Mouse (Mus musculus): Measurements from ENCODE around the gene Tead3. TPM values are rescaled to one million over a fixed set of nuclear protein-coding genes. Genes with fewer than 3 reads are reported as not detected.

Gene Tead3
- polyA plus RNA-seq, 1 experiment from 2014 or later = 9.7 TPM

GRCm38 (mm10) chr17:28345882-28346281 is 4.7 kb downstream of the Tead3 start:
- Histone ChIP-seq H3K4me3 (ENCODE audit: low read depth, low read length) (no peak overlapping the region), H3K27ac (ENCODE audit: low read length) (peak overlapping the region; percentile 83), H3K27me3 (replicated peaks; ENCODE audit: insufficient read depth, low read length) (no peaks in the 10 kb centered on the region), H3K4me2 (replicated peaks; ENCODE audit: low read depth, low read length) (peak overlapping the region; percentile 46), H3K4me1 (ENCODE audit: insufficient read depth, low read depth, low read length) (peaks cover 36% of the 10 kb centered on the region; the same call in 1 of the 2 replicates), H3K9ac (replicated peaks; ENCODE audit: low read depth) (peak overlapping the region; percentile 19; the same call in 1 of the 2 replicates), H3K9me3 (ENCODE audit: low read length) (no peaks in the 10 kb centered on the region), H3K36me3 (ENCODE audit: insufficient read depth, low read length) (no peaks in the 10 kb centered on the region)
- ATAC-seq = peak; percentile 8
- peak; percentile 77 for DNase-seq (ENCODE audit: low spot score)
- TF ChIP-seq CTCF (IDR thresholded peaks at IDR 0.05) (peak; percentile 48), EP300 (IDR thresholded peaks at IDR 0.05) (no peak)
- 7% methylated on average over 9 of the region's 10 CpGs for WGBS

GRCm38 (mm10) chr17:28345271-28345721 is 5.3 kb downstream of the Tead3 start:
- DNase-seq (ENCODE audit: low spot score) = peak; percentile 50
- H3K36me3 ChIP-seq (ENCODE audit: insufficient read depth, low read length) = no peaks in the 10 kb centered on the region
- H3K9me3 ChIP-seq (ENCODE audit: low read length) = no peaks in the 10 kb centered on the region
- no peak overlapping the region for H3K4me3 ChIP-seq (ENCODE audit: low read depth, low read length)
- WGBS = 7% methylated on average over 6 of the region's 8 CpGs
- ATAC-seq = no peak
- no peaks in the 10 kb centered on the region for H3K27me3 ChIP-seq (replicated peaks; ENCODE audit: insufficient read depth, low read length)
- TF ChIP-seq CTCF (IDR thresholded peaks at IDR 0.05) (no peak), EP300 (IDR thresholded peaks at IDR 0.05) (no peak)
- peak overlapping the region; percentile 83 for H3K27ac ChIP-seq (ENCODE audit: low read length)
- H3K4me1 ChIP-seq (ENCODE audit: insufficient read depth, low read depth, low read length) = peaks cover 36% of the 10 kb centered on the region; the same call in 1 of the 2 replicates
- peak overlapping the region; percentile 19 for H3K9ac ChIP-seq (replicated peaks; ENCODE audit: low read depth)
- peak overlapping the region; percentile 46 for H3K4me2 ChIP-seq (replicated peaks; ENCODE audit: low read depth, low read length)

GRCm38 (mm10) chr17:28344670-28345069 is 5.9 kb downstream of the Tead3 start:
- no peaks in the 10 kb centered on the region for H3K9me3 ChIP-seq (ENCODE audit: low read length)
- H3K9ac ChIP-seq (replicated peaks; ENCODE audit: low read depth) = no peak overlapping the region
- no peak overlapping the region for H3K4me3 ChIP-seq (ENCODE audit: low read depth, low read length)
- peak overlapping the region; percentile 83 for H3K27ac ChIP-seq (ENCODE audit: low read length)
- DNase-seq (ENCODE audit: low spot score) = no peak
- 49% methylated on average over 3 of the region's 3 CpGs for WGBS
- no peaks in the 10 kb centered on the region for H3K27me3 ChIP-seq (replicated peaks; ENCODE audit: insufficient read depth, low read length)
- TF ChIP-seq CTCF (IDR thresholded peaks at IDR 0.05) (no peak), EP300 (IDR thresholded peaks at IDR 0.05) (no peak)
- H3K36me3 ChIP-seq (ENCODE audit: insufficient read depth, low read length) = no peaks in the 10 kb centered on the region
- ATAC-seq = no peak
- H3K4me2 ChIP-seq (replicated peaks; ENCODE audit: low read depth, low read length) = no peak overlapping the region
- peaks cover 36% of the 10 kb centered on the region; the same call in 1 of the 2 replicates for H3K4me1 ChIP-seq (ENCODE audit: insufficient read depth, low read depth, low read length)

- H3K9me3 ChIP-seq (ENCODE audit: low read length) = no peaks in the 10 kb centered on the region
- TF ChIP-seq EP300 (IDR thresholded peaks at IDR 0.05) (no peak), CTCF (IDR thresholded peaks at IDR 0.05) (no peak)
- no peak for DNase-seq (ENCODE audit: low spot score)
- H3K36me3 ChIP-seq (ENCODE audit: insufficient read depth, low read length) = no peaks in the 10 kb centered on the region
- 0 out of 2 replicates have a peak overlapping the region, but pooled peaks have one; percentile 12 for H3K9ac ChIP-seq (replicated peaks; ENCODE audit: low read depth)
- H3K27me3 ChIP-seq (replicated peaks; ENCODE audit: insufficient read depth, low read length) = no peaks in the 10 kb centered on the region
- 7% methylated on average over 3 of the region's 4 CpGs for WGBS
- H3K4me3 ChIP-seq (ENCODE audit: low read depth, low read length) = no peak overlapping the region
- H3K4me1 ChIP-seq (ENCODE audit: insufficient read depth, low read depth, low read length) = peaks cover 35% of the 10 kb centered on the region; the same call in 1 of the 2 replicates
- no peak for ATAC-seq
- no peak overlapping the region for H3K4me2 ChIP-seq (replicated peaks; ENCODE audit: low read depth, low read length)
- H3K27ac ChIP-seq (ENCODE audit: low read length) = peak overlapping the region; percentile 83
Observed at GRCm38 (mm10) chr17:28344050-28344607, 6.5 kb downstream of the Tead3 start.

GRCm38 (mm10) chr17:28341091-28341490 is 9.5 kb downstream of the Tead3 start:
- Histone ChIP-seq H3K27me3 (replicated peaks; ENCODE audit: insufficient read depth, low read length) (no peaks in the 10 kb centered on the region), H3K4me3 (ENCODE audit: low read depth, low read length) (no peak overlapping the region), H3K9ac (replicated peaks; ENCODE audit: low read depth) (no peak overlapping the region), H3K4me2 (replicated peaks; ENCODE audit: low read depth, low read length) (peak overlapping the region; percentile 38; the same call in 1 of the 2 replicates), H3K27ac (ENCODE audit: low read length) (peak overlapping the region; percentile 82), H3K9me3 (ENCODE audit: low read length) (no peaks in the 10 kb centered on the region), H3K4me1 (ENCODE audit: insufficient read depth, low read depth, low read length) (peaks cover 18% of the 10 kb centered on the region; the same call in 1 of the 2 replicates), H3K36me3 (ENCODE audit: insufficient read depth, low read length) (peaks cover 7% of the 10 kb centered on the region; the same call in 1 of the 2 replicates)
- TF ChIP-seq EP300 (IDR thresholded peaks at IDR 0.05) (no peak), CTCF (IDR thresholded peaks at IDR 0.05) (no peak)
- peak; percentile 89 for ATAC-seq
- WGBS = 7% methylated on average over 26 of the region's 26 CpGs
- peak; percentile 95 for DNase-seq (ENCODE audit: low spot score)

- peak overlapping the region; percentile 38; the same call in 1 of the 2 replicates for H3K4me2 ChIP-seq (replicated peaks; ENCODE audit: low read depth, low read length)
- no peak overlapping the region for H3K4me3 ChIP-seq (ENCODE audit: low read depth, low read length)
- ATAC-seq (peak; percentile 58), DNase-seq (ENCODE audit: low spot score) (peak; percentile 77)
- peaks cover 17% of the 10 kb centered on the region; the same call in 1 of the 2 replicates for H3K4me1 ChIP-seq (ENCODE audit: insufficient read depth, low read depth, low read length)
- H3K36me3 ChIP-seq (ENCODE audit: insufficient read depth, low read length) = peaks cover 9% of the 10 kb centered on the region; the same call in 1 of the 2 replicates
- H3K9me3 ChIP-seq (ENCODE audit: low read length) = no peaks in the 10 kb centered on the region
- no peak for TF ChIP-seq EP300 (IDR thresholded peaks at IDR 0.05)
- TF ChIP-seq CTCF (IDR thresholded peaks at IDR 0.05) = peak; percentile 14; the same call in 1 of the 2 replicates
- H3K27me3 ChIP-seq (replicated peaks; ENCODE audit: insufficient read depth, low read length) = no peaks in the 10 kb centered on the region
- 59% methylated on average over 7 of the region's 7 CpGs for WGBS
- peak overlapping the region; percentile 82 for H3K27ac ChIP-seq (ENCODE audit: low read length)
- no peak overlapping the region for H3K9ac ChIP-seq (replicated peaks; ENCODE audit: low read depth)
Observed at GRCm38 (mm10) chr17:28340578-28340977, 10.0 kb downstream of the Tead3 start.

All from lung, postnatal 0 days (tissue).